Mouse (Mus musculus) bone marrow macrophage, adult 2 months (primary cell): Measurements from ENCODE around the gene Hspd1. TPM values are rescaled to one million over a fixed set of nuclear protein-coding genes. Genes with fewer than 3 reads are reported as not detected.
"Not testable (repeated sequence)": the region's sequence is repeated elsewhere in the genome, so short reads cannot be mapped to it uniquely, and the experiment has no call there.

Experiments
- H3K27ac ChIP-seq: 2 replicates; pipeline ENCODE4 v1.5.1; 2012; ENCODE audit warnings: low read depth, low read length; ENCODE audit not compliant: insufficient read depth
- H3K4me1 ChIP-seq: 2 replicates; pipeline ENCODE4 v1.6.1; 2012; ENCODE audit warnings: low read length; ENCODE audit not compliant: control insufficient read depth, insufficient read depth
- H3K4me3 ChIP-seq: 2 replicates; pipeline ENCODE4 v1.5.1; 2012; ENCODE audit warnings: mild to moderate bottlenecking, low read length, moderate library complexity; ENCODE audit not compliant: insufficient read depth
- CTCF ChIP-seq: IDR thresholded peaks from 2 replicates; pipeline ENCODE4 v1.5.1; 2012; ENCODE audit warnings: low read depth, mild to moderate bottlenecking, low read length, moderate library complexity
- POLR2A ChIP-seq: IDR thresholded peaks from 2 replicates; pipeline ENCODE4 v1.6.1; 2012; ENCODE audit warnings: mild to moderate bottlenecking, low read depth, low read length, borderline replicate concordance
- polyA plus RNA-seq: library from polyadenylated mRNA; stranded (reverse); fragments of >200 nt; gene quantifications from 2 replicates; pipeline ENCODE4 v1.2.4, GENCODE M21; 2012; ENCODE audit not compliant: missing spikeins, insufficient read depth, insufficient read length

Gene Hspd1
- polyA plus RNA-seq, 1 experiment: 54.7 TPM

- TF ChIP-seq CTCF (no peak), POLR2A (no peak)
- peak overlapping the region; percentile 99 for H3K4me3 ChIP-seq
- peak overlapping the region; percentile 97 for H3K27ac ChIP-seq
- peaks cover 21% of the 10 kb centered on the region for H3K4me1 ChIP-seq
These were observed 590 bp downstream of the Hspd1 start for GRCm38 (mm10) chr1:55087401-55087904.

- H3K4me1 ChIP-seq: peaks cover 21% of the 10 kb centered on the region
- TF ChIP-seq POLR2A (no peak), CTCF (no peak)
- H3K27ac ChIP-seq: peak overlapping the region; percentile 97
- peak overlapping the region; percentile 99 for H3K4me3 ChIP-seq
These were observed 1.1 kb downstream of the Hspd1 start for GRCm38 (mm10) chr1:55086868-55087400.

DNA sequence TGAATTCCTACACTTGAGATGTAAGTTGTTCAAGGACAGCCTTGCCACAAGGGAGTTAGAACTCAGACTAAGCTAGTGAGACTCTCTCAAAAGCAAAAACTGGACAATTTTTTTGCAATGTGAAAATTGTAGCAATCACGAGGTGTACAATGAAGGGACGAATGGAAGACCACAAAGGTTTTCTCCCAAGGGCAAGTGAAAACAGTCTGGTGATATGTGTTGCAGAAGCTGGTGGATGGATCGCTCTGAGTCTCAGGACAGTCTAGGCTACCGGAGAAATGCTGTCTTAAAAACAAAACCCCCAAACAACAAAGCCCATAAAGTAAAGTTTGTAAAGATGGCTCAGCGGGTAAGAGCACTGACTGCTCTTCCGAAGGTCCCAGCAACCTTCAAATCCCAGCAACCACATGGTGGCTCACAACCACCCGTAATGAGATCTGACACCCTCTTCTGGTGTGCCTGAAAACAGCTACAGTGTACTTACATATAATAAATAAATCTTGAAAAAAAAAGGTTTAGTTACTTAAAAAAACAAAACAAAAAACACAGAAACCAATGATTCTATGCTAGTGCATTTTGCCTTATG, 2.2 kb downstream of the Hspd1 start:
- peaks cover 21% of the 10 kb centered on the region for H3K4me1 ChIP-seq
- H3K4me3 ChIP-seq: peak overlapping the region; percentile 46
- H3K27ac ChIP-seq: no peak overlapping the region
- TF ChIP-seq CTCF (no peak), POLR2A (no peak)

GRCm38 (mm10) chr1:55082106-55082505, 5.9 kb downstream of the Hspd1 start:
- Histone ChIP-seq H3K4me3 (no peak overlapping the region), H3K4me1 (peaks cover 15% of the 10 kb centered on the region), H3K27ac (no peak overlapping the region)
- no peak for TF ChIP-seq CTCF
- no peak for TF ChIP-seq POLR2A

DNA sequence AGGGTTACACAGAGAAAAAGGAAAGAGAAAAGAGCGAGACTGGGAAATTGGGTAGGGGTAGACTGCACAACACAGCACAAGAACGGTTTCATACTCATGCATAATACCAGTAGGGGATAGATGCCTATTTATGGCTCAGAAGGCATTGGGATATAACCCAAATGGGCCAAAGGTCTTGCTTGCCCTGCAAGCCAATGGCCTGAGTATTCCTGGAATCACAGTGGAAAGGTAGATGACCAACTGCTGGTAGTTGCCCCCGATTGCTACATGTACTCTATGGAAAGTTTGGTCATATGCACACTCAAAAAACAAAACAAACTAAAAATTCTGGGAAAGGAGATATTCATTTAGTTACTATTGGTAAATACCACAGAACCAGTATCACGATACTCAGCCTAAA, 8.4 kb downstream of the Hspd1 start:
- TF ChIP-seq CTCF (no peak), POLR2A (no peak)
- H3K4me1 ChIP-seq: peaks cover 7% of the 10 kb centered on the region
- H3K27ac ChIP-seq: no peak overlapping the region
- H3K4me3 ChIP-seq: no peak overlapping the region

DNA sequence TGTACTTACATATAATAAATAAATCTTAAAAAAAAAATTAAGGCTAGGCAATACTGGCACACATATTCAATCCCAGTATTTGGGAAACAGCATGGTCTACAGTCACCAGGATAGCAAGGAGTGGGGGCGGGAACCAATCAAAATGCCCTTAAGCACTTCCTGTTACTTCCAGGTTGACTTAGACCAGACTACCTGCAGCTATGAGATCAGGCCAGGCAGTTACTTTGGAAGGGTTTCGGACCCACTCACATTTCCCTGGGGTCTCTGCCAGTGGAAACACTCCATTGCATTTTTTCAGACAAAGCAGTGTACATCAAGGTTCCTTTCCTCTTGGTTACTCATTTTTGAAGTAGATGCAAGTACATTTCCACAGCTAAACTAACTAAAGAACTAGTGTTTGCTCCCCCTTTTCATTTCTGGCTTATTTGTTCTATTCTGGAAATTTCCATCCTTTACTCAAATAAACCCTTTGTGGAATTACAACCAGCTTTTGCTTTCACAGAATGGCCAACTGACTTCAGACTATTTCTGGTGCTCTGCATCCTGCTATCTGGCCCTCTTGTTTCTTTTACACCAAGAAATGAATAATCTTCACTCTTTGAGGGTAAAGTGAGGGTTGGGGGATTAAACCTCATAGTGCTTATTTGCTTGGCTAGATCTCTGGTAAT, 11.1 kb downstream of the Hspd1 start:
- Histone ChIP-seq H3K4me1 (no peaks in the 10 kb centered on the region), H3K27ac (no peak overlapping the region), H3K4me3 (no peak overlapping the region)
- TF ChIP-seq POLR2A: no peak
- TF ChIP-seq CTCF: no peak

GRCm38 (mm10) chr1:55076395-55076743, 11.7 kb downstream of the Hspd1 start:
- TF ChIP-seq POLR2A (no peak), CTCF (no peak)
- Histone ChIP-seq H3K4me3 (no peak overlapping the region), H3K4me1 (no peaks in the 10 kb centered on the region), H3K27ac (no peak overlapping the region)

DNA sequence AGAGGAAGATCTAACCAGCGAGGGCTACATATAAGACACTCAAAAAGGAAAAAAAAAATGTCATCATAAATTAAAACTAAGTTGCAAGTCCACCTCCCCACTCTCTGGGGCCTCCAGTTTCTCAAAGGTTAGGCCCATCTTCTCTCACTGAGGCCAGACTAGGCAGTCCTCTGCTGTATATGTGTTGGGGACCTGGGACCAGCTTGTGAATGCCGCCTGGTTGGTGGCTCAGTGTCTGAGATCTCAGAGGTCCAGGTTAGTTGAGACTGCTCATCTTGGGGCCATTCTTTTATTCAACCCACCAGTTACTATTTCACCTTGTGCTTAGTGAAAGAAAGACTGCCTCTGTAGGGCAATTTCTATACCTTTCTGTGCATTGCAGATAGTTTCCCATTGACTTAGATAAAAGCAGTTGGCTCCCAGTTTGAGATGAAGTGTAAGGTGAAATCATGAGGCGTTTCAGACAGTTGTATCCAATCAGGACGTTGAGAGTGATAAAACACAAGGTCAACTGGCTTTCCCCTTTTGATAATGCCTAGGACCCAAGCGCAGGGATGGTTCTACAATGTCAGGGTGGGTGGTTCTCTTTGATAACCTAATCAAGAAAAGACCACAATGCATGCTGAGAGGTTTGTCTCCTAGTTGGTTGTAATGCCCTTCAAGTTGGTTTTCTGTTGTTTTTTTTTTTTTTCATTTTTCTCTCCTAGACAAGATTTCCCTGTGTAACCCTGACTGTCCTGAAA, 12.2 kb downstream of the Hspd1 start:
- Histone ChIP-seq H3K4me3 (no peak overlapping the region), H3K27ac (no peak overlapping the region), H3K4me1 (no peaks in the 10 kb centered on the region)
- no peak for TF ChIP-seq POLR2A
- no peak for TF ChIP-seq CTCF

DNA sequence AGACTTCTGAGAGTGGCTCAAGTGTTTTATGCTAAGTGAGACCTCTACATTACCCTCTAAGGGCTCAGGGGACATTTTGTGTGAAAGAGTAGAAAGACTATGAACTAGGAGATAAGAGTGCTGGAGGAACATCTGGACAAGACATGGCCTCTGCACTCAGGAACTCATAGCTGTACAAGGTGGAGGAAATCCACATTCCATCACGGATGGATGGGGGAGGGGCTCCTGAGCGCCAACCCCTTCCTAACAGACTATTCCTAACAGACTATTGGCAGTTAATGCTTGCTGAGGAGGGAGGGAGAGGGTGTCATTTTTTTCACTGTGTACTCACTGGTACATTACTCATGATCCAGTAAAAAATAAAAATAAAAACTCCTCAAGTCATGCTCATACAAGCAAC, 13.3 kb downstream of the Hspd1 start:
- Histone ChIP-seq H3K27ac (no peak overlapping the region), H3K4me1 (no peaks in the 10 kb centered on the region), H3K4me3 (no peak overlapping the region)
- TF ChIP-seq POLR2A: no peak
- no peak for TF ChIP-seq CTCF

DNA sequence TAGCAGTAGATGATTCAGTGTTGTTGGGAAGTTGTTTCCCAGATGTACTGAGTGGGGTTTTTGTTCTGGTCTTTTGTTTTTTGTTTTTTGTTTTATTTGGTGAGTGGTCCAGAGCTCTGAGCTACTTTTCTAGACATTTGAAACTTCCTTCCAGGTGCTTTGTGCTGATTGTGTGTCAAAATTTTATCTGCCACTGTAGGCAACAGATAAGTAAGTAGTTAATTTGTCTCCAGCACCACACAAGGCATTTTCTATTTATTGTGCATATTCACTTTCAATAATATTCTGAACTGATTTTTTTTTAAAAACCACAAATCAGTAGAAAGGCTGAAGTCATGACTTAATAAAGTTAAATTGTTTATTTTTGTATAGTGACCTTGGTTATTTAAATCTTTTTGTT, 15.7 kb downstream of the Hspd1 start:
- not testable (repeated sequence) for H3K4me1 ChIP-seq, H3K27ac ChIP-seq, H3K4me3 ChIP-seq
